Mouse (Mus musculus) right cerebral cortex, postnatal 25 days (tissue): Measurements from ENCODE around the gene Htr5b.

Source experiments
- DNase-seq: peaks from one replicate; pipeline ENCODE4 v3.0.0; 2022

The Htr5b gene

DNA sequence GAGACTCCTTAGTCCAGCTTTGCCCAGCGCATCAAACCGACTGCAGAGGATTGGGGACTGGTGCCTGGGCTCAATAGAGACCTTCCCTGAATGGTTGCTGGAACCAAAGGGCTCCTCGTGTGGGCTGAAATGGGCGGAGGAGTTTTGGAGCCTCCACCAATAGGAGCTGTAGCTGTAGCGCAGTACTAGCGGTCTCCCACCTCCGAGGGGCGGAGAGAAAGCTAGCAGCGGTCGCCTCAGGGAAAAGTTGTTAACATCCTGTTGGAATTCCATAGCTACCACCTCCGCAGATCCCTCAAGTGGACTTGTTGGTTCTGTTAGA, at the start of gene Htr5b:
Gene Htr5b (minus strand): TSS at position 67 of the 322 bp plus-strand sequence.
- peak; percentile 23 for DNase-seq

DNA sequence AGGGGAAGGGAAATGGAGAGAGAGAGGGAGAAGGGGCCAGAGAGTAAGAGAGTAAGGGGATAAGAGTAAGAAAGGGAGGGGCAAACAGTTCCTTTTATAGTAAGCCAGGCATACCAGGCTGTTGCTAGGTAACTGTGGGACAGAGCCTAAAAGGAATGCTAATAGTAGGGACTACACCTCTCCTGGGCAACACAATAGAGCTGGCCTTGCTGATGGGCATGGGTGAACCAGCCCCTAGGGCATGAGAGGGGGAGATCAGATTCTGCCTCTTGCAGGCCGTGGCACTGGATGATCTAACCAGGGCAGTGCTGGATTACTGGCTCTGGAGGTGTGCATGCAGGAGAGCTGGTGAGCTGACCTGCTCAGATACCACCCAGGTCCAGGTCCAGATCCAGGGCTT, 49.2 kb upstream of the Htr5b start:
- no peak for DNase-seq

DNA sequence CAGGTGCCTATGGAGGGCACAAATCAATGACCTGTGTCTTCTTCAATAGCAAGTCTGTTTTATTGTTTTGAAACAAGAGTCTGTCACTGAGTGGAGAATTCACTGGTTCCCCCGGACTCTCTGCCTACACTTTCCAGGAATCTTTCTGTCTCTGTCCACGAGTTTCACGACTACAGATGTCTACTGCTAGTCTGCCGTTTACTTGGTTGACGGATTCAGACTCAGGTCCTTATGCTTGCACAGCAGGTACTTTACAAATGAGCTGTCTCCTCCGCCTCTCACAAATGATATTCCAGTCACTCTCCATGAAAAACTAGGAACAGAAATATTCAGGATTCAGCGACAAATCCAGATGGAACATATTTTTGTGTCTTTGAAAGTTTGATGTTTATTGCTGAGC, 42.3 kb upstream of the Htr5b start:
- no peak for DNase-seq

DNA sequence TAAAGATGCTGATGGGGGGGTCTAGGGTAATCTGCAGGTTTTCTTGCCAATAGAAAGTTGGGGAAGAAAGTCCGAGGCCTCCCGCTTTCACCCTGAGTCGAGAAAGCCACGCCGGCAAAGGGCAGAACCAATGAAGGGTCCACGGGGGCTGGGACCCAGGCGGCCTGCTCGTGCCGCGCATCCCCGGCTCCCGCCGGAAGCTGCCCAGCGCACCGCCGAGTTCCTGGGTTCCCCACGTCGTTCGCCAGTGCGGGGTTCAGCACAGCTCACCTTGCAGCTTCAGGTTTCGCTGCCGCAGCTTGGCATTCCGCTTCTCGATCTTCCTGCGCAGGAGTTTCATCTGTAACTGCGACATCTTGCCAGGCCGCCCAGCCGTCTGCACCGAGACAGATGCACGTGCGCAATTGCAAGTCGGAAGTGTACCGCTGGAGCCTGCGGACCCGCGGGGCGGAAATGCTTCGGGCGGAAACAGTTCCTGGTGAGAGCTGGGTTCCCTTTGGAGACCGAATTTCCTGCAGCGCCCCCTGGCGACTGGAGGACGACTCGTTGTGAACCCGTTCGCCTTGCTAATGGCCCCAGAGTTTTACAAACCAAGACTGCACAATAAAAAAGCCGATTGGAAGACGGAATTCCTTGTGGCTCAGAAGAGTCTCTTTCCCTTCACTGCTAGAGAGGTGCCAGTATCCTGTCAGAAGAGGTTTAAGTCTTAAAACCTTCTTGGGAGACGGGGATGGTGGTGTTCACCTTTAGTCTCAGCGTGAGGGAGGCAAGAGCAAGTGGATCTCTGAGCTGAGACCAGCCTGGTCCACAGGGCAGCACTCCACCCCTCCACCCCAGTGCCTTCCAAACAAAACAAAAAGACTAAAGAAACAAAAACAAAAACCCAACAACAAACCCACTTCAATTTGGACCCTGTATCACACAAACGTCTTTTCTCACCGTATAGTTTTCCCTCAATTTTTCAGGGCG, 39.5 kb upstream of the Htr5b start, which contains the start of gene Ddx18:
Gene Ddx18 (minus strand): TSS at position 469 of the 969 bp plus-strand sequence.
- DNase-seq = peak; percentile 94

- no peak for DNase-seq
These were observed 29.6 kb upstream of the Htr5b start for GRCm38 (mm10) chr1:121557861-121558260.

GRCm38 (mm10) chr1:121551457-121551835, 23.2 kb upstream of the Htr5b start:
- DNase-seq = peak; percentile 30

GRCm38 (mm10) chr1:121550801-121551456, 22.7 kb upstream of the Htr5b start:
- peak; percentile 23 for DNase-seq

DNA sequence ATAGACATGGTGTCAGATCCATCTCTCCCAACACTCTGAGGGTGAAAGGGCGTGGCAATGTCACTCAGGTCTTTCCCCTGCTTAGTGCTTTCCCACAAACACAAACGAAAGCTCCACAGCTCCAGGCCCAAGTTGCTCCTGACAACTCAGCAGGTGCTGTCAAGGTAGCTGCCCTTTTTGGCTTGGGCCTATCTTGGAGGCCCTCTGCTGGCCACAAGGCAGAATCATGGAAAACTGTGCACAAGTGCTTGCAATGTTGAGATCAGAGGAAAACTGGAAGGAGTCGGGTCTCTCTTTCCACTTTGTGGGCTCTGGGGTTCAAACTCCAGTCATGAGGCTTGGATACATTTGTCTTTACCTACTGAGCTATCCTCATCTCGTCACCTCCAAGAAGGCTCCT, 21.2 kb upstream of the Htr5b start:
- peak; percentile 17 for DNase-seq

- no peak for DNase-seq
These were observed 20.4 kb upstream of the Htr5b start for GRCm38 (mm10) chr1:121548667-121549066.

DNA sequence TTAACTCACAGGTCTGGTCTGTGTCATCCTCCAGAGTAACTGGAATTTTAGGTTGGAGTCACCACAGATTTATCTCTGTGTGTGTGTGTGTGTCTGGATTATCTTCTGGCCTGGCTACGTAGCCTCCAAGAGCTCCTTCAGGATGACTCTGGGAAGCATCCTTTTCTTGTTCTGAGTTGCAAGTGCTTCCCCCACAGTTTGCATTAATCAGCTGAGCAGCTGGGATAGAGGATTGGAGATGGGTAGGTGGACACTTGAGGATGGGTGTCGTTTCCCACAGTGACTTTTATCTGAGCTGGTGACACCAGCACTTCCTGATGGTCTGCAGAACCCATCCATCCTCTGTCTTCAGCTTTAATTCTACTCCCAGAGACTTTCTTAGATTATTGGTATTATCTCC, 18.6 kb upstream of the Htr5b start:
- peak; percentile 16 for DNase-seq

DNA sequence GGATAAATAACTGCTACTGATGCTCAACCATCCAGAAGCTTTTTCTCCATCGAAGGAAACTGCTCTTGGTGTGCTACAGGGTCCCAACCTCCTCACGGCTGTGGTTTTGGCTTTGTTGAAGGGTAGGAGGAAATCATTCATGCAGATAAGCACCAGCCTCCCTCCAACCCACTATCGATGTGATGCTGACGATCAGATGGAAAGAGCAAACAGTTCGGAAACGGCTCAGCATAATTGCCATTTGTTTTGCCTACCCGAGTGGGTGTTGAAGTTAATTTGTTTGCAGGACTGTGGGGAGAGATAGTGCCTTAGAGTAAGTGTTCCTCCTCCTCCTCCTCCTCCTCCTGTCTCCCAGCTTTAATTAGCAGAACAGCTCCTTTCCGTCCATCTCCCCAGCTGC, 12.1 kb upstream of the Htr5b start:
- no peak for DNase-seq

- no peak for DNase-seq
These were observed 3.2 kb upstream of the Htr5b start for GRCm38 (mm10) chr1:121531439-121531838.

GRCm38 (mm10) chr1:121529286-121529685, 1.0 kb upstream of the Htr5b start:
- no peak for DNase-seq

GRCm38 (mm10) chr1:121527600-121528398, 466 bp downstream of the Htr5b start:
- DNase-seq = peak; percentile 31

GRCm38 (mm10) chr1:121527061-121527460, 1.2 kb downstream of the Htr5b start:
- DNase-seq = no peak

DNA sequence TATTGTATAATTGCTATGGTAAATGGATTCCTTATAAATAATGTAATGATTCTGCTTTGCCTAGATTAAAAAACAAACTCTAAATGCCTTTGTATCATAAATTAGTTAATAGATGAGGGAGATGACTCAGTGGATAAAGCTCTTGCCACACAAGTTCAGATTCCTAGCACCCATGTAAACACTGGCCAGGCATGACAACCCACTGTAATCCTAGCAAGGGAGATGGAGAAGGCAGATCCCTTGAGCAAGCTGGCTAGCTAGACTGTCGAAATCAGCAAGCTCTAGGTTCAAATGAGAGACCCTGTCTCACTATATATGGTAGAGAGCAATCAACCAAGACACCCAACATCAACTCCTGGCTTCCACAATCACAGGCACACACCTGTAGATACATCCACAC, 9.7 kb downstream of the Htr5b start:
- DNase-seq = no peak

DNA sequence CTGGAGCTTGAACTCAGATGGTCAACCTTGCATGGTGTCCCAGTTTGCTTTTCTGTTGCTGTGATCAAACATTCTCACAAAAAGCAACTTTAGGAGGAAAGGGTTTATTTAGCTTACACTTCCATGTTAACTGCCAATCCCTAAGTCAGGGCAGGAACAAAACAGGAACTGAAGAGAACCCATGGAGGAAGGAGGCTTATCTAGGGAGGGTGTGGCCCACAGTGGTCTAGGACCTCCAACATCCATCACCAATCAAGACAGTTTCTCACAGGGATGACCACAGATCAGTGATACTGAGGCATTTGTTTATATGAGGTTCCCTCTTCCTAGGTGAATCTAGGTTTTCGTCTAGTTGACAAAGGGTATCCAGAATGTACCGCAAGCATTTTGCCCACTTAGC, 16.3 kb downstream of the Htr5b start:
- DNase-seq = no peak

DNA sequence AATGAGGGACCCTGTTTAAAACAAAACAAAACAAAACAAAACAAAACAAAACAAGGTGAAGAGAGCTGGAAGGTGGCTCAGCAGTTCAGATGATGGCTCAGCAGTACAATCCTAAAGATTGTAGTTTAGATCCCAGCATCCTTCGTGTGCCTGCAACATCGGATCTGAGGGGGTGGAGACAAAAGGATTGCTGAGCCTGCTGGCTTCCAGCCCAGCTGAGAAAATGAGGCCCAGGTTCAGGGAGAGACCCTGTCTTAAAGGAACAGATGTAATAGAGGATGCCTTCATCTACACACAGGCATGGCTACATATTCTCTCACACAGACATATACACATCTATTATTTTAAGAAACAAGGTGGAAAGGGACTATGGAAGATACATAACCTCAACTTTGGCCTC, 17.1 kb downstream of the Htr5b start:
- no peak for DNase-seq

- DNase-seq = no peak
These were observed 17.7 kb downstream of the Htr5b start for GRCm38 (mm10) chr1:121510420-121511140.

- DNase-seq = no peak
These were observed 19.5 kb downstream of the Htr5b start for GRCm38 (mm10) chr1:121508729-121509128.

DNA sequence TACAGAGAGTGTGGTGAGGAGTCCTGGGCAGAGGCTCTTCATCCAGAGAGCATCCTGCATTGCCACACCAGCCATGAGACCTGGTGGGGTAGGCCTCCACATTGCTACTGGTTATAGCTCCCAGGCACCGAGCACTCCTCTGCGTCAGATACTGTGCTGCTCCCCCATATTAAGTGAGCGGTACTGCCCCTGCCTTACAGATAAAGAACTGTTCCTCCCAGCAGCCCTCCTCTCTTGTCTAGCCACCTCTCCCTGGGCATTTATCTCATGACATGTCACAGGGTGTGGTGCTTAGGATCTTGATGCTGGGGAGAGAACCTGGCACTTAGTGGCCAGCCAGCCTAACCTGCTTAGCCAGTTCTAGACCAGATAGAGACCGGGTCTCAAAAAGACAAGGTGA, 31.2 kb downstream of the Htr5b start:
- no peak for DNase-seq

GRCm38 (mm10) chr1:121490241-121490640, 38.0 kb downstream of the Htr5b start:
- peak; percentile 14 for DNase-seq

- DNase-seq = no peak
These were observed 41.5 kb downstream of the Htr5b start for GRCm38 (mm10) chr1:121486803-121487202.
